ENCODE assay signal across 1 mouse cellular context in genomic region chr9:72699702-72700101, GRCm38 (mm10).
A peak's percentile ranks its signal among the peaks of the same experiment; 100 is the strongest.
TF ChIP-seq lines count a peak whose summit lies in the region.

No protein-coding gene starts in this region.

TF ChIP-seq in MEL, 35 proteins besides CTCF, POLR2A, EP300 and RAD21 (continued from another document):
- TF ChIP-seq ZNF384 (IDR thresholded peaks at IDR 0.05; ENCODE audit: low read depth, low read length) = 0 out of 2 replicates have a peak, but pooled peaks have one; percentile 9
- TF ChIP-seq POLR2AphosphoS2 (IDR thresholded peaks at IDR 0.05; ENCODE audit: low read length) = peak; percentile 68
- TF ChIP-seq CHD2 (IDR thresholded peaks at IDR 0.05; ENCODE audit: low read length) = no peak; the same call in 1 of the 2 replicates
